Mouse (Mus musculus) megakaryocyte, embryonic 14.5 days (primary cell): ENCODE measurements around the gene Acly. TPM values are rescaled to one million over a fixed set of nuclear protein-coding genes. Genes with fewer than 3 reads are reported as not detected.
A peak's percentile ranks its signal among the peaks of the same experiment; 100 is the strongest.

Experiments used
- H3K27me3 ChIP-seq: replicated peaks from 2 replicates; pipeline ENCODE3; 2012; ENCODE audit warnings: inconsistent platforms
- H3K36me3 ChIP-seq: replicated peaks from 2 replicates; pipeline ENCODE3; 2012; ENCODE audit warnings: low read length, inconsistent platforms, mixed read lengths
- H3K4me1 ChIP-seq: 2 replicates; pipeline ENCODE4 v1.6.1; 2012; ENCODE audit warnings: inconsistent platforms
- H3K4me3 ChIP-seq: replicated peaks from 2 replicates; pipeline ENCODE3; 2012; ENCODE audit warnings: moderate library complexity, mild to moderate bottlenecking, inconsistent platforms
- H3K9me3 ChIP-seq: 2 replicates; pipeline ENCODE4 v1.6.1; 2012; ENCODE audit warnings: inconsistent platforms
- FLI1 ChIP-seq: IDR thresholded peaks from 2 replicates; pipeline ENCODE4 v1.6.1; 2012; ENCODE audit warnings: low read length, inconsistent platforms, mixed read lengths
- GATA1 ChIP-seq: IDR thresholded peaks from 3 replicates; pipeline ENCODE4 v1.6.1; 2012; ENCODE audit warnings: mixed read lengths, low read length, inconsistent platforms, borderline replicate concordance
- polyA plus RNA-seq: library from polyadenylated mRNA; stranded (reverse); fragments of >175 nt; gene quantifications from 2 replicates; pipeline ENCODE4 v1.2.3, GENCODE M21; 2012; ENCODE audit warnings: low replicate concordance; ENCODE audit not compliant: insufficient read depth

The Acly gene
- polyA plus RNA-seq, 1 experiment, result 21.1 TPM

- no peak for TF ChIP-seq GATA1
- no peak for TF ChIP-seq FLI1
- H3K27me3 ChIP-seq, result no peaks in the 10 kb centered on the region
- H3K36me3 ChIP-seq, result peaks cover 50% of the 10 kb centered on the region
- H3K4me3 ChIP-seq, result no peak overlapping the region
- H3K4me1 ChIP-seq, result peaks cover 68% of the 10 kb centered on the region
- no peaks in the 10 kb centered on the region for H3K9me3 ChIP-seq
Observed at GRCm38 (mm10) chr11:100465833-100466232, 62.0 kb downstream of the Acly start.

- H3K27me3 ChIP-seq, result no peaks in the 10 kb centered on the region
- peaks cover 62% of the 10 kb centered on the region for H3K4me1 ChIP-seq
- TF ChIP-seq FLI1 (no peak), GATA1 (no peak)
- H3K4me3 ChIP-seq, result no peak overlapping the region
- no peaks in the 10 kb centered on the region for H3K9me3 ChIP-seq
- peaks cover 55% of the 10 kb centered on the region for H3K36me3 ChIP-seq
Observed at GRCm38 (mm10) chr11:100465229-100465792, 62.5 kb downstream of the Acly start.

GRCm38 (mm10) chr11:100462699-100463098, 65.1 kb downstream of the Acly start:
- Histone ChIP-seq H3K36me3 (peaks cover 64% of the 10 kb centered on the region), H3K4me3 (no peak overlapping the region), H3K4me1 (peaks cover 48% of the 10 kb centered on the region), H3K27me3 (no peaks in the 10 kb centered on the region), H3K9me3 (no peaks in the 10 kb centered on the region)
- no peak for TF ChIP-seq GATA1
- no peak for TF ChIP-seq FLI1

GRCm38 (mm10) chr11:100457711-100458110, 70.1 kb downstream of the Acly start:
- peaks cover 6% of the 10 kb centered on the region for H3K4me1 ChIP-seq
- H3K4me3 ChIP-seq, result no peak overlapping the region
- TF ChIP-seq GATA1, result no peak
- no peak for TF ChIP-seq FLI1
- H3K9me3 ChIP-seq, result peaks cover 8% of the 10 kb centered on the region
- peaks cover 76% of the 10 kb centered on the region for H3K36me3 ChIP-seq
- H3K27me3 ChIP-seq, result no peaks in the 10 kb centered on the region

GRCm38 (mm10) chr11:100457247-100457646, 70.6 kb downstream of the Acly start:
- TF ChIP-seq GATA1 (no peak), FLI1 (no peak)
- Histone ChIP-seq H3K36me3 (peaks cover 76% of the 10 kb centered on the region), H3K4me1 (0 out of 2 replicates have a peak, but pooled peaks cover 4% of the 10 kb centered on the region), H3K27me3 (no peaks in the 10 kb centered on the region), H3K4me3 (no peak overlapping the region), H3K9me3 (peaks cover 13% of the 10 kb centered on the region)

- Histone ChIP-seq H3K9me3 (no peaks in the 10 kb centered on the region), H3K36me3 (peaks cover 3% of the 10 kb centered on the region), H3K4me3 (no peak overlapping the region), H3K4me1 (peaks cover 29% of the 10 kb centered on the region), H3K27me3 (peaks cover 4% of the 10 kb centered on the region)
- TF ChIP-seq FLI1, result no peak
- TF ChIP-seq GATA1, result no peak
Observed at GRCm38 (mm10) chr11:100442625-100443024, 85.2 kb downstream of the Acly start.

- no peak for TF ChIP-seq GATA1
- Histone ChIP-seq H3K9me3 (no peaks in the 10 kb centered on the region), H3K4me3 (peak within 1 kb of the TSS; percentile 96), H3K4me1 (peaks cover 29% of the 10 kb centered on the region), H3K27me3 (peaks cover 2% of the 10 kb centered on the region), H3K36me3 (peaks cover 9% of the 10 kb centered on the region)
Observed at GRCm38 (mm10) chr11:100441797-100442196, 86.0 kb downstream of the Acly start, which contains the start of the genes Nt5c3b and Klhl10. Nt5c3b (minus strand) TSS chr11:100441808. Klhl10 (plus strand) TSS chr11:100441917.

- TF ChIP-seq FLI1, result no peak
- no peak for TF ChIP-seq GATA1
- H3K27me3 ChIP-seq, result peaks cover under 1% of the 10 kb centered on the region
- H3K4me1 ChIP-seq, result peaks cover 27% of the 10 kb centered on the region
- no peaks in the 10 kb centered on the region for H3K9me3 ChIP-seq
- peak overlapping the region; percentile 96 for H3K4me3 ChIP-seq
- H3K36me3 ChIP-seq, result peaks cover 18% of the 10 kb centered on the region
Observed at GRCm38 (mm10) chr11:100440691-100441522, 86.9 kb downstream of the Acly start.

- H3K36me3 ChIP-seq, result peaks cover 35% of the 10 kb centered on the region
- no peaks in the 10 kb centered on the region for H3K9me3 ChIP-seq
- TF ChIP-seq GATA1, result no peak
- no peak for TF ChIP-seq FLI1
- H3K27me3 ChIP-seq, result no peaks in the 10 kb centered on the region
- H3K4me1 ChIP-seq, result peaks cover 29% of the 10 kb centered on the region
- no peak overlapping the region for H3K4me3 ChIP-seq
Observed at GRCm38 (mm10) chr11:100437901-100438300, 89.9 kb downstream of the Acly start.

GRCm38 (mm10) chr11:100435678-100436246, 92.0 kb downstream of the Acly start:
- peaks cover 44% of the 10 kb centered on the region for H3K36me3 ChIP-seq

More at GRCm38 (mm10) chr11:100435678-100436246, 92.0 kb downstream of the Acly start:
- no peaks in the 10 kb centered on the region for H3K9me3 ChIP-seq
- peaks cover 24% of the 10 kb centered on the region for H3K4me1 ChIP-seq
- TF ChIP-seq FLI1 (no peak), GATA1 (no peak)
- H3K27me3 ChIP-seq, result no peaks in the 10 kb centered on the region
- no peak overlapping the region for H3K4me3 ChIP-seq
